Mouse (Mus musculus) layer of hippocampus, postnatal 14 days (tissue): ENCODE data around the gene Fam84a. TPM values are rescaled to one million over a fixed set of nuclear protein-coding genes. Genes with fewer than 3 reads are reported as not detected.

Source experiments
- DNase-seq, 2 experiments: peaks; one replicate each; pipeline ENCODE4 v3.0.0; 2021 to 2022; ENCODE audit warnings: low spot score in 2 of 2, mixed read lengths in 1 of 2
- long read RNA-seq, 2 experiments: library from polyadenylated mRNA; stranded (forward); transcript quantifications; one replicate each; pipeline ENCODE4 v2.0.0; 2021
- total RNA-seq, 2 experiments: library from RNA; stranded (reverse); gene quantifications; 2 replicates each; pipeline ENCODE4 v1.2.3; 2021

The Fam84a gene
- total RNA-seq, result 10 to 100 TPM; 74.6 to 77.2 TPM
- long read RNA-seq, experiment 1, full-length matches to known transcripts, result 33 of 63 reads
- long read RNA-seq, experiment 1, partial matches to known transcripts, result 0 of 63 reads
- long read RNA-seq, experiment 1, other reads (novel, unspliced or antisense), result 30 of 63 reads
- long read RNA-seq, experiment 2, full-length matches to known transcripts, result 40 of 80 reads
- long read RNA-seq, experiment 2, partial matches to known transcripts, result 0 of 80 reads
- long read RNA-seq, experiment 2, other reads (novel, unspliced or antisense), result 40 of 80 reads

DNA sequence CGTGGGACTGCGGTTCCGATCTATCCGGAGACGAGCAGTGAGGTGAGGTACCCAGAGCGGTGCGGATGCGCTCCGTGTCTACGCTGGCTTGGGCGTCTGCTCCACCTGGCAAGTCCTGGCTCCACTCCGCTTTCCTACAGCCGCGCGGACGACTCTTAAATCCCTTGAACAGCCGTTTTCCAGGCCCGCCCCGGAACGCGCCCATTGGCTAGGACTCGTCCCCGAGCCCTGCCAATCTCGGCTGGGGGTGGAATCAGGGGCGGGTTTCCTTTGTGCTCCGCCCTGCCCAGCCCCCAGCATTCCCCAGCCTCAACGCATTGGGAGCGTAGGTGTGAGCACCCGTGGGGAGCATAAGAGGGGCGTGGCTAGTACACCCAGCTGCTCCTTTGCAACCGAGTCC is at the start of gene Fam84a:
Gene Fam84a (minus strand): TSS at position 134 of the 400 bp plus-strand sequence.
- peak; percentile 96 to 98 for DNase-seq

DNA sequence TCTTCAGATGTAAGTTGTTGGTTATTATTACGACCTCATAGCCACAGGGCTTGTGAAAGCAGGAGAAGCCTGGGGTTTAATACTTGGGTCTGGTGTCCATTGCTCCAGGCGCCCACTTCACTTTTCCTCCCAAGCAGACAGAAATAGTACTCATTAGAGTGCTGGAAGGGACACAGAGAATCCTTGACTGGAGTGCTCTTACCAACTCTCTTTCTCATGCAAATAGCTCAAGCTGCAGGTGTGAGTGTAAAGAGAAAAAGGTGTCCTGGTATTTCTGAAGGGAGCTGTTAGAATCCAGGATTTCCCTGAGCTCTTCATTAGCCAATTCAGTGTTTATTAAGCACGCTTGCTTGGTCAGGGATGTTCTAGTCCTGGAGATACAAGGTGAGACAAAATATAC is 43.6 kb upstream of the Fam84a start:
- no peak for DNase-seq

- no peak for DNase-seq
Measured at GRCm38 (mm10) chr12:14186689-14187195, 34.9 kb upstream of the Fam84a start.

- DNase-seq, result no peak
Measured at GRCm38 (mm10) chr12:14165713-14166112, 13.9 kb upstream of the Fam84a start.

DNA sequence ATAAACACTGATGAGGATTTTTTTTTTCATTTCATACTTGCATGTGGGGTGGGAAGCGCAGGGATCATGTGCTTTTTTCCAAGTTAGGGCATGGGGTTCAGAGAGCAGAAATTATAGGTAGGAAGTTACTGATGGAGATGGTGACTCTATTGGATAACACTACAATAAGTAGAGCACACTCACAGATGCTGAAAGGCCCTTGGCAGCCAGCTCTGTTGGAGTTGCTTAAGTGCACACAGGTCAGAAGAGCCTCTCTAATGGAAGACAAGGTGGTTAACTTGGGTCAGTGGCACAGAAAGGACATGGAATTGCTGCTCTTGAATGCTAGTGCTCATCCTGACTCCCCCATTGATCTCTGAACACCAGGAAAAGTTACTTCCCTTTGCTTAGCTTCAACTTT is 13.1 kb upstream of the Fam84a start:
- DNase-seq, result no peak

GRCm38 (mm10) chr12:14152426-14152825 is 572 bp upstream of the Fam84a start:
- DNase-seq, result peak; percentile 56 to 58

DNA sequence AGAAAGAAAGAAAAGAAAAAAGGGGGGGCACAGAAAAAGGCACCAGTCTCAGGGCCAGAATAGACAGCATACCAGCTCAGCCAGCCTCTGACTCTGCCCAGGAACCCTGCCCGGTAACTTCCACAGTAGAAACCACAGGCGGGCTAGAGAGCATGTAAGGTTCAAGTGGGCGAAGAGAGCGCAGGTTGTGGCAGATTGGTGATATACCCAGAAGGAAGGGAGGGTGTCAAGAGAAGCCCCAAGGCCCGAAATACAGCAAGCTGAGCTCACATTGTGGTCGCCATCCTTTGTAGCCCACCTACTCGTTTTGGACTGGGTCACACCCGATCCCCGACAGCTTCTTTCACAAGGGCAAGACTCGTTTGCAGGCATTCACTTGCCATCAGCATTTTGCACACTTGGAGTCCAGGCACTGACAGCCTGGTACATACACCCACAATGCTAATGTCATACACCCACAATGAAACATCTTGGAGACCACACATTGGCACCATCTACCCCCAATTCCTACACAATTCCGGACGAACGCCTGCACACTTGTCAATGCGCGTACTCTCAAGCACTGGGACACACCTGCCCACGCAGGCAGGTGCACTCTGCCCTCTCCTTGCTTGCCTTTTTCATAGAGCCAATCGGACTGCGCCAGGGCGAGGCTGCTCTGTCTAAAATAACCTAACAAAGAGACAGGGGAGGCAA is 770 bp downstream of the Fam84a start:
- peak; percentile 61 to 69 for DNase-seq

DNA sequence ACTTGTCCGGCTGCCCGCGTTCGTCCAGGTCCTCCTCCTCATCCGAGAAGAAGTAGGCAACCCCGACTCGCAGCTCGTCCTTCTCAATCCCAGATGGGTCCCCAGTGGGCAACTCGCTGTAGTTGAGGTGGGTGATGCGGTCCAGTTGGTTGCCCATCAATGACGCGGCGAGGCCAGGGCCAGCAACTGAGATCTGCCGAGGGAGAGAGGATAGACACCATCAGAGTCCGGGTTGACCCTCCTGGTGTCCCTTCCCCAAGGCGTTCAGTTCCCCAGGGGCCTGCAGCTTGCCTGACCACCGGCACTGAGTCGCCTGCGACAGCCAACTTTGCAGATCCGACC is 1.3 kb downstream of the Fam84a start:
- DNase-seq, result peak in 1 of 2 experiments; percentile 45

DNA sequence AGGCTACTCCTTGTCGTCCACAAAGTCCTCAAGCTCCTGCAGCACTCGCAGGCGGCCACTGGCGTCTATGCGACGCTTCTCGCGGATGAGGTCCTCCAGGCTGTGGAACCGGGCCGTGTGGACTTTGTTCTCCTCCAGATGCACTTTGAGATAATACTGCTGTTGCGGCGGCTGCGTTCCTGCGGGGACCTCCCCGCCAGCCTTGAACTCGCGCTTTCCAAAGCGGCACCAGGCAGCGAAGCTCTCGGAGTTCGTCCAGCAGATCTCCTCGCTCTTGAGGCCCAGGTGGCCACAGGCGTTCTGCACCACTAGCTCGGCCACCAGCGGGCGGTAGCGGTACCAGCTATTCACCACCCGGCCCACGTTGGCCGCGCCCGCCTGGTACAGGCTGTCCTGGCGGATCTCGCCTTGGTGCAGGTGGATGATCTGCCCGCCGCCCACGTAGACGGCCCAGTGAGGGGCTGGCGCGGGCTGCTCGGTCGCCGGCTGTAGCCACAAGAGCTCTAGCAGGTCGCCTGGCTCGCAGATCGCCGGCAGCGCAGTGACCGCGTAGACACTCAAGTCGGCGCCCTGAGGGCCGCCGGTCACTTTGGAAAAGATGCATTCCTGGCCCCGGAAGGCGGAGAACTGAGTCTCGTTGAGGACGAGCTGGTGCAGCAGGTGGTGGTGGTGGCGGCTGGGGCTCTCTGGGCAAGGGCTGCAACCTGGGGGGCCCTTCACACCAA is 1.8 kb downstream of the Fam84a start:
- peak; percentile 78 to 80 for DNase-seq

GRCm38 (mm10) chr12:14149022-14149842 is 2.6 kb downstream of the Fam84a start:
- DNase-seq, result no peak

GRCm38 (mm10) chr12:14137046-14137445 is 14.8 kb downstream of the Fam84a start:
- DNase-seq, result no peak

GRCm38 (mm10) chr12:14114730-14115129 is 37.1 kb downstream of the Fam84a start:
- peak; percentile 36 to 64 for DNase-seq

GRCm38 (mm10) chr12:14096944-14097343 is 54.9 kb downstream of the Fam84a start:
- peak in 1 of 2 experiments; percentile 24 for DNase-seq
